Mouse (Mus musculus) small intestine, adult 2 months (tissue): ENCODE measurements around the gene Zfp319.

Experiments
- CTCF ChIP-seq: fragments of 200-500 bp; IDR thresholded peaks from 2 replicates; pipeline ENCODE4 v1.5.1; 2012; ENCODE audit warnings: low read depth, mild to moderate bottlenecking, control low read depth, inconsistent platforms, low read length, moderate library complexity, mixed read lengths; ENCODE audit not compliant: insufficient replicate concordance, insufficient read length; ENCODE audit errors: extremely low read depth
- POLR2A ChIP-seq: fragments of 200-500 bp; IDR thresholded peaks from 2 replicates; pipeline ENCODE4 v1.6.1; 2012; ENCODE audit warnings: low read depth, mild to moderate bottlenecking, control low read depth, inconsistent platforms, low read length, moderate library complexity

- no peak for TF ChIP-seq POLR2A
- no peak for TF ChIP-seq CTCF
Observed at GRCm38 (mm10) chr8:95348356-95348755, 16.6 kb upstream of the Zfp319 start.
